Mouse (Mus musculus) forebrain, embryonic 15.5 days (tissue): ENCODE measurements at regions not wholly inside any gene's neighbourhood (a gene's known extent, or its start where the extent isn't known, plus 50 kb on each side); places are given as distances from the start of the nearest gene placed in this dataset.

Experiments
- ATAC-seq: fragments of 200-750 bp; cut with Nextera tagmentation; replicated peaks from 2 replicates; pipeline ENCODE4 v1.8.0; 2017; ENCODE audit warnings: mild to moderate bottlenecking, moderate TSS enrichment, moderate library complexity
- H3K27ac ChIP-seq: fragments of 300-500 bp; sonication (generic); replicated peaks from 2 replicates; pipeline ENCODE4 v1.5.1; 2015; ENCODE audit warnings: mild to moderate bottlenecking, inconsistent platforms
- H3K27me3 ChIP-seq: fragments of 300-500 bp; sonication (generic); 2 replicates; pipeline ENCODE4 v1.6.1; 2015; ENCODE audit warnings: inconsistent platforms
- H3K36me3 ChIP-seq: fragments of 300-500 bp; sonication (generic); 2 replicates; pipeline ENCODE4 v1.6.1; 2015; ENCODE audit warnings: mild to moderate bottlenecking, inconsistent platforms
- H3K4me1 ChIP-seq: fragments of 300-500 bp; sonication (generic); 2 replicates; pipeline ENCODE4 v1.6.1; 2015; ENCODE audit warnings: inconsistent platforms
- H3K4me2 ChIP-seq: fragments of 300-500 bp; sonication (generic); replicated peaks from 2 replicates; pipeline ENCODE4 v1.6.1; 2015; ENCODE audit warnings: mild to moderate bottlenecking, inconsistent platforms
- H3K4me3 ChIP-seq: fragments of 300-500 bp; sonication (generic); 2 replicates; pipeline ENCODE4 v1.5.1; 2015; ENCODE audit warnings: mild to moderate bottlenecking, inconsistent platforms
- H3K9ac ChIP-seq: fragments of 300-500 bp; sonication (generic); replicated peaks from 2 replicates; pipeline ENCODE4 v1.6.1; 2015; ENCODE audit warnings: mild to moderate bottlenecking, inconsistent platforms
- H3K9me3 ChIP-seq: fragments of 300-500 bp; sonication (generic); 2 replicates; pipeline ENCODE4 v1.6.1; 2016; ENCODE audit warnings: inconsistent platforms
- WGBS: fragments of 180-500 bp; shearing (Covaris S2); methylation state at CpG from one replicate; pipeline ENCODE4 v1.1.7; 2015; ENCODE audit warnings: mixed read lengths; 5-methylcytosine and 5-hydroxymethylcytosine counted together

- H3K4me2 ChIP-seq = no peak overlapping the region
- no peak for ATAC-seq
- H3K36me3 ChIP-seq = no peaks in the 10 kb centered on the region
- H3K27ac ChIP-seq = no peak overlapping the region
- no peaks in the 10 kb centered on the region for H3K9me3 ChIP-seq
- no peak overlapping the region for H3K9ac ChIP-seq
- WGBS = 84% methylated on average over 1 of the region's 1 CpGs
- no peaks in the 10 kb centered on the region for H3K4me1 ChIP-seq
- H3K27me3 ChIP-seq = no peaks in the 10 kb centered on the region
- no peak overlapping the region for H3K4me3 ChIP-seq
Measured at GRCm38 (mm10) chr10:37480331-37480730, 341.6 kb upstream of the Marcks start.

GRCm38 (mm10) chr10:37478108-37478507 is 339.4 kb upstream of the Marcks start:
- Histone ChIP-seq H3K36me3 (no peaks in the 10 kb centered on the region), H3K27me3 (no peaks in the 10 kb centered on the region), H3K9me3 (no peaks in the 10 kb centered on the region), H3K27ac (no peak overlapping the region), H3K9ac (no peak overlapping the region), H3K4me1 (no peaks in the 10 kb centered on the region), H3K4me3 (no peak overlapping the region), H3K4me2 (no peak overlapping the region)
- 95% methylated on average over 2 of the region's 2 CpGs for WGBS
- ATAC-seq = no peak

GRCm38 (mm10) chr10:37473086-37473485 is 334.4 kb upstream of the Marcks start:
- H3K4me2 ChIP-seq = no peak overlapping the region
- H3K9me3 ChIP-seq = no peaks in the 10 kb centered on the region
- H3K4me3 ChIP-seq = no peak overlapping the region
- no peaks in the 10 kb centered on the region for H3K27me3 ChIP-seq
- no peaks in the 10 kb centered on the region for H3K4me1 ChIP-seq
- no peak overlapping the region for H3K9ac ChIP-seq
- 86% methylated on average over 5 of the region's 5 CpGs for WGBS
- no peak for ATAC-seq
- no peak overlapping the region for H3K27ac ChIP-seq
- no peaks in the 10 kb centered on the region for H3K36me3 ChIP-seq

DNA sequence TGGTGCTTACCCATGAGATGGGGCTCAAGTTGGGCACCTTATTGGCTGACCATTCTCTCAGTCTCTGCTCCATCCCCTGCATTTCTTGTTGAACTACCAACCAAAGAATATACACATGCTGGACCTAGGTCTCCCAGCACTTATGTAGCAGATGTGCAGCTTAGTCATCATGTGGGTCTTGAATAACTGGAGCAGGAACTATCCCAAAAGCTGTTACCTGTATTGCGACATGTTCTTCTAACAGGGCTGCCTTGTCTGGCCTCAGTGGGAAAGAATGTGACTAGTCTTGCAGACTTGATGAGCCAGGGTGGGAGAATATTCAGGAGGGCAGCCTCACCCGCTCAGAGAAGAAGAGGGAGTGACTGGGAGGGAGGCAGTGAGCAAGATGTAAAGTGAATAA is 318.7 kb upstream of the Marcks start:
- H3K27me3 ChIP-seq = no peaks in the 10 kb centered on the region
- WGBS = 53% methylated on average over 2 of the region's 2 CpGs
- H3K9ac ChIP-seq = no peak overlapping the region
- no peaks in the 10 kb centered on the region for H3K9me3 ChIP-seq
- no peaks in the 10 kb centered on the region for H3K36me3 ChIP-seq
- no peaks in the 10 kb centered on the region for H3K4me1 ChIP-seq
- ATAC-seq = no peak
- H3K4me2 ChIP-seq = no peak overlapping the region
- no peak overlapping the region for H3K27ac ChIP-seq
- H3K4me3 ChIP-seq = no peak overlapping the region

GRCm38 (mm10) chr10:37449894-37450293 is 311.2 kb upstream of the Marcks start:
- H3K4me1 ChIP-seq = no peaks in the 10 kb centered on the region
- no peak overlapping the region for H3K4me2 ChIP-seq
- ATAC-seq = no peak
- no peak overlapping the region for H3K9ac ChIP-seq
- no peak overlapping the region for H3K4me3 ChIP-seq
- no peaks in the 10 kb centered on the region for H3K27me3 ChIP-seq
- WGBS = 88% methylated on average over 2 of the region's 2 CpGs
- no peak overlapping the region for H3K27ac ChIP-seq
- H3K9me3 ChIP-seq = no peaks in the 10 kb centered on the region
- no peaks in the 10 kb centered on the region for H3K36me3 ChIP-seq

DNA sequence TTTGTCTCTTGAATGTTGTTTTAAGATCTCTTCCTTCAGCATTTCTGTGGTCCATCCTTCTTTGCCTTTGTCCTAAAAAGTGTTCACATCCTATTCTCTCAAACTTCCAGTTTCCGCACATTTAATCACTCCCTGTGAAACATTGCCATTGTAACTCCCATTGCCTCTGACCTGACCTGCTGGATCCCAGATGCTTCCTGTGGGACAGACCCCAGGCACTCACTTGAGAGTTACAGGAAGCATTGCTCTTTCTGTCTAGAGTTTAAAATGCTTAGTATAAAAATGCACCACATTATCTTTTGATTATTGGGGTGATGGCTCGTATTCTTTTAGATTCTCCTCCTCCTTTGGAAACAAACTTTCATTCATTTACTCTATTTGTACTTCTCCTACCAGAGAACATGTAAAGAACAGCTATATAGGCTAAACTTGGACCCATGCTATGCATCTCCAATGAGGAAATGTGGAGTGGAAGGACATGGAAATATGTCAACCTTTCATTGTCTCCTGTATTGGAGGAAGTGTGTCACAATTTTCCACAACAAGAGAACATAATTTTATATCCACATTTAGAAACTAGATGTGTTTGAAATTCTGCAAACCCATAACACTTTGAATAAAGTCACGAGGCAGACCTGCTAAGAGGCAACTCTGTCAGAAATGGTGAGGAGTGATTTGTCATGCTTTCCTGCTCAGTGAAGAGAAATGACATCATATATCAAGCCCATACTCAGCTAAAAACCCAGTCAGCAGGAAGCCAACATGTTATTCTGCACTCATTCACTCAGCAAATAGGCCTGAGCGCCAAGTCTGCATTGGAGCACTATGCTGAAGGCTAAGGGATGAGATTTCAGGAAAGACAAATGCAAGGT is 308.8 kb upstream of the Marcks start:
- no peaks in the 10 kb centered on the region for H3K4me1 ChIP-seq
- H3K9ac ChIP-seq = no peak overlapping the region
- no peaks in the 10 kb centered on the region for H3K9me3 ChIP-seq
- no peaks in the 10 kb centered on the region for H3K27me3 ChIP-seq
- 90% methylated on average over 4 of the region's 4 CpGs for WGBS
- no peaks in the 10 kb centered on the region for H3K36me3 ChIP-seq
- H3K4me2 ChIP-seq = no peak overlapping the region
- H3K4me3 ChIP-seq = no peak overlapping the region
- ATAC-seq = no peak
- H3K27ac ChIP-seq = no peak overlapping the region

GRCm38 (mm10) chr10:37439863-37440613 is 301.3 kb upstream of the Marcks start:
- no peak overlapping the region for H3K9ac ChIP-seq
- no peaks in the 10 kb centered on the region for H3K9me3 ChIP-seq
- no peak overlapping the region for H3K4me2 ChIP-seq
- H3K4me3 ChIP-seq = no peak overlapping the region
- ATAC-seq = peak; percentile 89
- peaks cover 23% of the 10 kb centered on the region for H3K4me1 ChIP-seq
- peak overlapping the region; percentile 42 for H3K27ac ChIP-seq
- WGBS = 4% methylated on average over 4 of the region's 4 CpGs
- no peaks in the 10 kb centered on the region for H3K27me3 ChIP-seq
- H3K36me3 ChIP-seq = no peaks in the 10 kb centered on the region

GRCm38 (mm10) chr10:37438312-37438711 is 299.6 kb upstream of the Marcks start:
- Histone ChIP-seq H3K9ac (no peak overlapping the region), H3K27me3 (no peaks in the 10 kb centered on the region), H3K4me2 (no peak overlapping the region), H3K27ac (no peak overlapping the region), H3K4me3 (no peak overlapping the region), H3K9me3 (no peaks in the 10 kb centered on the region), H3K36me3 (no peaks in the 10 kb centered on the region), H3K4me1 (peaks cover 29% of the 10 kb centered on the region)
- no peak for ATAC-seq
- 53% methylated on average over 3 of the region's 3 CpGs for WGBS

GRCm38 (mm10) chr10:37436849-37437248 is 298.1 kb upstream of the Marcks start:
- Histone ChIP-seq H3K27ac (no peak overlapping the region), H3K9me3 (no peaks in the 10 kb centered on the region), H3K36me3 (no peaks in the 10 kb centered on the region), H3K9ac (no peak overlapping the region), H3K27me3 (no peaks in the 10 kb centered on the region), H3K4me2 (no peak overlapping the region), H3K4me3 (no peak overlapping the region), H3K4me1 (peaks cover 29% of the 10 kb centered on the region)
- ATAC-seq = no peak

- peak; percentile 85 for ATAC-seq
- Histone ChIP-seq H3K36me3 (no peaks in the 10 kb centered on the region), H3K4me1 (peaks cover 18% of the 10 kb centered on the region; the same call in 1 of the 2 replicates), H3K27me3 (no peaks in the 10 kb centered on the region), H3K4me2 (no peak overlapping the region), H3K4me3 (no peak overlapping the region), H3K27ac (peak overlapping the region; percentile 32), H3K9ac (no peak overlapping the region), H3K9me3 (no peaks in the 10 kb centered on the region)
- 14% methylated on average over 5 of the region's 5 CpGs for WGBS
Measured at GRCm38 (mm10) chr10:37434229-37434628, 295.5 kb upstream of the Marcks start.

DNA sequence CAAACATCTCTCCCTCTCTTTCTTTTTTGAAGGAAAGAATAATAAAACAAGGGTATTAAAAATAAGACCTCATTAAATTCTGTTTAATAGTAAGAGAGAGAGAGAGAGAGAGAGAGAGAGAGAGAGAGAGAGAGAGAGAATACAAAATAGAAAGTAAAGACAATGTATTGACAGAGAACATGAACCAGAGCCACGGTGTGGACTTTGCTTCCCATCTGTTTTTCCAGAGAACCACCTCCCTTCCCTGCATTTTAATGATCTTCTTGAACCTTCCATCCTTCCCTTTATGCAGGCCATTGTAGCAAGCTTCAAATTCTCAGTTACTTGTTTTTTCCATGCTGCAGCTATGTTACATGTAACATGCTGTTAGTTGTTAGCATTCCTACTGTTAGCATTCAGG is 284.3 kb upstream of the Marcks start:
- Histone ChIP-seq H3K4me2 (no peak overlapping the region), H3K9ac (no peak overlapping the region), H3K4me1 (no peaks in the 10 kb centered on the region), H3K27ac (no peak overlapping the region), H3K36me3 (no peaks in the 10 kb centered on the region), H3K4me3 (no peak overlapping the region), H3K9me3 (no peaks in the 10 kb centered on the region), H3K27me3 (no peaks in the 10 kb centered on the region)
- no peak for ATAC-seq
- 28% methylated on average over 1 of the region's 1 CpGs for WGBS

DNA sequence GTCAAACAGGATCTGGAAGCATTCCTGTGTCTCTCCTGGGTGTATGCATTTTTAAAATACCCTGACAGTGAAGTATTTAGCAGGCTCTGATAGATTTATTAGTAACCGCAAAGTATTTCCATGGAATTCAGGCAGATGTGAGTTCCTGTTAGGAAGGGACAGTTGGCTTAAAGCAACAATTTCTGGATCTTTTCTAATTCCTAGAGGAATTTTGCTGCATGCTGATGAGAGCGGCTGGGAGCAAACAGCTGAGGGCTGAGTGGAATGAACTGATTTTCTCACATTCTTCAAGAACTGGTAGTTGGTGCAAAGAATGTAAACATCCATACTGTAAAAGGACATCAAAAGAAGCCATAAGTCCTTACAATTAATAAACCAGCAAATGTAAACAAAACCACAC is 283.9 kb upstream of the Marcks start:
- H3K4me3 ChIP-seq = no peak overlapping the region
- no peak for ATAC-seq
- 68% methylated on average over 2 of the region's 2 CpGs for WGBS
- H3K4me1 ChIP-seq = no peaks in the 10 kb centered on the region
- H3K27me3 ChIP-seq = no peaks in the 10 kb centered on the region
- H3K9ac ChIP-seq = no peak overlapping the region
- no peak overlapping the region for H3K4me2 ChIP-seq
- H3K36me3 ChIP-seq = no peaks in the 10 kb centered on the region
- no peaks in the 10 kb centered on the region for H3K9me3 ChIP-seq
- H3K27ac ChIP-seq = no peak overlapping the region
